7 mouse cellular contexts compared by ENCODE assay signal in genomic region chr4:123342091-123342641, GRCm38 (mm10). TPM values are rescaled to one million over a fixed set of nuclear protein-coding genes. Genes with fewer than 3 reads are reported as not detected.
A peak's percentile ranks its signal among the peaks of the same experiment; 100 is the strongest.
DNase-seq lines count a peak whose midpoint lies in the region; ATAC-seq lines count a peak whose summit lies in the region.

No protein-coding gene starts in this region.

- H3K4me2 ChIP-seq in neural tube, embryonic 11.5 days (ENCODE audit: low read depth): peak overlapping the region; percentile 92
- peak overlapping the region; percentile 93 for H3K4me2 ChIP-seq in forebrain, embryonic 12.5 days
- H3K4me2 ChIP-seq in limb, embryonic 15.5 days: peak overlapping the region; percentile 82

- peaks cover 6% of the 10 kb centered on the region; the same call in 1 of the 2 replicates for H3K4me1 ChIP-seq in neural tube, embryonic 11.5 days (ENCODE audit: control insufficient read depth, insufficient read depth, low read length)
- peaks cover 12% of the 10 kb centered on the region for H3K4me1 ChIP-seq in forebrain, embryonic 12.5 days
- peaks cover 15% of the 10 kb centered on the region for H3K4me1 ChIP-seq in limb, embryonic 15.5 days

- H3K9me3 ChIP-seq in neural tube, embryonic 11.5 days (ENCODE audit: control insufficient read depth, low read length): no peaks in the 10 kb centered on the region
- H3K9me3 ChIP-seq in forebrain, embryonic 12.5 days: no peaks in the 10 kb centered on the region
- H3K9me3 ChIP-seq in limb, embryonic 15.5 days: no peaks in the 10 kb centered on the region

- H3K27me3 ChIP-seq in neural tube, embryonic 11.5 days (ENCODE audit: control insufficient read depth, insufficient read depth, low read length): peaks cover 40% of the 10 kb centered on the region
- peaks cover 47% of the 10 kb centered on the region for H3K27me3 ChIP-seq in forebrain, embryonic 12.5 days
- H3K27me3 ChIP-seq in limb, embryonic 15.5 days: peaks cover 46% of the 10 kb centered on the region

- no peaks in the 10 kb centered on the region for H3K36me3 ChIP-seq in neural tube, embryonic 11.5 days (ENCODE audit: control insufficient read depth, insufficient read depth, low read length)
- 0 out of 2 replicates have a peak, but pooled peaks cover 1% of the 10 kb centered on the region for H3K36me3 ChIP-seq in forebrain, embryonic 12.5 days (replicated peaks)
- no peaks in the 10 kb centered on the region for H3K36me3 ChIP-seq in limb, embryonic 15.5 days

- no peak for DNase-seq in neural tube, embryonic 11.5 days (ENCODE audit: low spot score)
- no peak for DNase-seq in neural tube, embryonic 10.5 days (ENCODE audit: extremely low spot score, low spot score)
- DNase-seq in retina, postnatal 1 day: peak; percentile 39
- DNase-seq in adrenal gland, postnatal 36 days: no peak
- no peak for DNase-seq in layer of hippocampus, adult 9-11 months

- peak overlapping the region; percentile 49 for H3K4me3 ChIP-seq in neural tube, embryonic 11.5 days (ENCODE audit: low read depth, low read length)
- H3K4me3 ChIP-seq in forebrain, embryonic 12.5 days (replicated peaks): peak overlapping the region; percentile 55
- peak overlapping the region; percentile 51 for H3K4me3 ChIP-seq in limb, embryonic 15.5 days

- no peak overlapping the region for H3K27ac ChIP-seq in neural tube, embryonic 11.5 days (ENCODE audit: low read depth, low read length)
- no peak overlapping the region for H3K27ac ChIP-seq in forebrain, embryonic 12.5 days
- no peak overlapping the region for H3K27ac ChIP-seq in limb, embryonic 15.5 days

- WGBS in neural tube, embryonic 11.5 days: 2% methylated on average over 43 of the region's 43 CpGs
- WGBS in forebrain, embryonic 12.5 days: 3% methylated on average over 43 of the region's 43 CpGs
- 2% methylated on average over 43 of the region's 43 CpGs for WGBS in limb, embryonic 15.5 days

- peak overlapping the region; percentile 39; the same call in 1 of the 2 replicates for H3K9ac ChIP-seq in neural tube, embryonic 11.5 days (ENCODE audit: low read length)
- peak overlapping the region; percentile 49 for H3K9ac ChIP-seq in forebrain, embryonic 12.5 days
- no peak overlapping the region for H3K9ac ChIP-seq in limb, embryonic 15.5 days

- peak; percentile 59 for ATAC-seq in neural tube, embryonic 11.5 days (ENCODE audit: insufficient read depth, low FRiP score, low TSS enrichment)
- peak; percentile 34 for ATAC-seq in forebrain, embryonic 12.5 days (ENCODE audit: low FRiP score)
- no peak for ATAC-seq in limb, embryonic 15.5 days (ENCODE audit: insufficient number of reproducible peaks, low FRiP score, low TSS enrichment, low read depth)

RNA-seq across cellular contexts. Expression of gene Bmp8a, which starts 0.9 kb away (rescaled TPM):
- polyA plus RNA-seq in neural tube, embryonic 11.5 days (2014; fragmentation: Nextera tagmentation; extraction: Ambion mirVana): 0.15 and 0.45 TPM in 2 replicates
- polyA plus RNA-seq in forebrain, embryonic 12.5 days (2016; fragmentation: Nextera tagmentation; extraction: Ambion mirVana): 0.29 TPM in 1 of 2 replicates, not detected in the other
- 6.3 and 7.2 TPM in 2 replicates for polyA plus RNA-seq in limb, embryonic 15.5 days (2015; fragmentation: Nextera tagmentation; extraction: Ambion mirVana)
- total RNA-seq in adrenal gland, postnatal 36 days (2021): under 1 TPM; 0.13 to 0.20 TPM

RNA-seq across cellular contexts. Expression of gene Oxct2a, which starts 18.7 kb away (rescaled TPM):
- polyA plus RNA-seq in neural tube, embryonic 11.5 days (2014; fragmentation: Nextera tagmentation; extraction: Ambion mirVana): not detected in 2 replicates
- polyA plus RNA-seq in forebrain, embryonic 12.5 days (2016; fragmentation: Nextera tagmentation; extraction: Ambion mirVana): not detected in 2 replicates
- 0.17 TPM in 1 of 2 replicates, not detected in the other for polyA plus RNA-seq in limb, embryonic 15.5 days (2015; fragmentation: Nextera tagmentation; extraction: Ambion mirVana)
- not detected for total RNA-seq in adrenal gland, postnatal 36 days (2021)
